Mouse (Mus musculus): ENCODE data around the gene Hs3st6.
"Not testable (repeated sequence)": the region's sequence is repeated elsewhere in the genome, so short reads cannot be mapped to it uniquely, and the experiment has no call there.

Gene Hs3st6

DNA sequence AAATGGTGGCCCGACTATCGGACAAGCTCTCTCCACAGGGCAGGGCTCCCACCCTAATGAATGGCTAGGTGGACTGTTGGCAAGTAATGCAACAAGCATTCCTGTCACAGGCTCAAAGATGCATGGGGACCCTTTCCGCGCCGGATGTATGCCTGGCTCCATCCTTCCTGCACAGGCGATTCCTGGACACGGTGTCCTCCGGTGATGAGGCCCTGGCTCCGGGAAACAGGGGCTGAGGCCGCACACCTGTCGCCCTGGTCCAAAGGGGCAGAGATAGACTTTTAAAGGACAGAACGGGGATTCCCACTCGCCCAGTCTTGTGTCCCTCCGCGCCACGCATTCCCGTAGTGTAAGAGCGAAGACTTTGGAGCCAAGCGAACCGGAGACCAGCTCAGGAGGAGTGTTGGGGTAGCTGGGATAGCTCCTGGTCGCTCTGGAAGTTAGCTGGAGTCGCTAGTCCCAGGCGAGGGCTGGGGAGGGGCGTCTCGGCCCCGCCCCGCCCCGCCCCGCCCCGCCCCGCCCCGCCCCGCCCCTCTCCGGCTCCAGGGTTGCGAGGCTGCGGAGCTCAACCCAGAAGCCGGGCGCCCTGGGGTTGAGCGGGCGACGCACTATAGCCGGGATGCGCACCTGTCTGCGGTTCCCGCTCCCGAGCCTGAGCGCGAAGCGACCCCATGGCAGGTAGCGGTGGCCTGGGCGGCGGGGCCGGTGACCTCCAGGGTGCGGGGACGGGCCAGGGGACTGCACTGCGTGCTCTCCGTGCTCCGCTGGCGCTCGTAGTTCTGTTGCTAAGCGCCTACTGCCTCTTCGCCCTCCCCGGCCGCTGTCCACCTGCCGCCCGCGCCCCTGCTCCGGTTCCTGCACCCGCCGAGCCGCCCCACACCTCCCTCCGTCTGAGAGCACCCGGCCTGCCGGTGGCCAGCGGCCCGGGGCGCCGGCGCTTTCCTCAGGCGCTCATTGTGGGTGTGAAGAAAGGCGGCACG lies at the start of gene Hs3st6:
Hs3st6 (plus strand) TSS at position 574 of the 980 bp plus-strand sequence.
- DNase-seq (ENCODE audit: low spot score in 2 of 2): no peak

DNA sequence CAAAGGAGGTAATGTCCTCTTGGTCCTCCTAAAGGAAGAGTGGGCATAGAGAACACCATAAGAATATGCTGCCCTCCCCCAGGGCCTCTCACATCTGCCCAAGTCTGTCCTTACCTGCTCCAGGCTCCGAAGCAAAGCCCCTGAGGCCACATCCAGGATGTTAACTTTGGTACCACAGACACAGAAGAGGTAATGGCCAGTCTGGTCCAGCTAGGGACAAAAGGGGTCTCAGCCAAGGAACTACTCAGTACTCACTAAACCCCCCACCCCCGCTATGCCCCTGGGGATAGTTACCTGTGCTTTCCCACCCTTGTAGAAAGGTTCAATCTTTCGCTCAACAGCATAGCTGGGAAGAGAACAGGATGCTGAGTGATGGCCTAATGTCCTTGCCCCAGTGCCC lies 47.0 kb upstream of the Hs3st6 start:
- no peak for DNase-seq (ENCODE audit: low spot score in 2 of 2)

DNA sequence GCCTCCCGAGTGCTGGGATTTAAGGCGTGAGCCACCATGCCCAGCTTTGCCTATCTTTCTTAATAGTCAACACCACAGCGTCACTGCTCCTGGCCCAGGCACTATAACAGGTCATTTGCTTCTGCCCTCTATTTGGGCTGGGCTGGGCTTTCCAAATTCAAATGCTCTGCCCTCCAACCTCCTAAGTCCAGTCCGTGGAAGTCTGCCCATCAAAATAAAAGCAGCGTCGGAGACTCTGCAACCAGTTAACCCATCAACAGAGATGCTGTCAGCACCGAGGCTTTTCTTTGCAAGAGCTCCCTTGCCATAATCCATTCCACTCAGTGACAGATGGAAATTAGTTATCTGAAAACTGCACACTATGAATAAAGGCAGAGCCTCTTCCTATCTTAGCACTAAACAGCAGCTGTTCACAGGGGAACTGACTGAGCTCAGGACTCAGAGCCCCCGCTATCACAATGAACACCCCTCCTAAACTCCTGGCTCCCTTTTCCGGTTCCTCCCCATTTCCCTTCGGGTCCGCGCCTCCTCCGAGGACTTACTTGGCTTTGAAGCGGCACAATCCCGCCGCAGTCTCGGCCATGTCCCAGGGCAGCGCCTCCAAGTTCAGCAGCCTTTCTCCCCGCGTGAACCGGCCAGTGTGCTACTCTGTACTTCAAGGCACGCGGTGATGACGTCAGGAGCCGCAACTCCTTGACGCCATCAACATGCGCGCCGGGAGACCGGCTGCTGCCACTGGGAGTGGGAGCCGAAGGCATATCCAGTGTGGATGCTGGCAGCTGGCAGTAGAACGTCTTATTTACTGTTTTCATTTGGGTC lies 45.6 kb upstream of the Hs3st6 start, which contains the start of gene Tbl3:
Tbl3 (minus strand) TSS at position 679 of the 819 bp plus-strand sequence.
- DNase-seq (ENCODE audit: low spot score in 2 of 2): peak; percentile 85 to 89

DNA sequence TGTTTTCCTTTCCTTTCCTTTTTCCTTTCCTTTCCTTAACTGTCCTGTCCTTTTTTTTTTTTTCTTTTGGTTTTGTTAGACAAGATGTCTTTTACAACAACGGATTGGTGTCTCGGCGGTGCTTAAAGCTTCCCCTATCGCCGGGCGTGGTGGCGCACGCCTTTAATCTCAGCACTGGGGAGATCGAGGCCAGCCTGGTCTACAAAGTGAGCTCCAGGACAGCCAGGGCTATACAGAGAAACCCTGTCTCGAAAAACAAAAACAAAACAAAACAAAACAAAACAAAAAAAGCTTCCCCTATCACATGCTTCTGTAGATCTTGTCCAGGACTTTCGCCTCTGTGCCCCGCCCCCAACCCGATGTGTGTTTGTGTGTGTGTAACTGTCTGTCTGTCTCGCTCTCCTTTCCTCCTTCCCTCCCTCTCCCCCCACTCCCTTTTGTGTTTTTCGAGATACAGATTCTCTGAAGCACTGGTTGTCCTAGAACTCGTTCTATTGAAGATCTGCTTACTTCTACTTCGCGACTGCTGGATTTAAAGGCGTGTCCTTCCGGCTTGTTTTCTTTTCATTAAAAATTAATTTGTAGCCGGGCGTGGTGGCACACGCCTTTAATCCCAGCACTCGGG lies 44.9 kb upstream of the Hs3st6 start:
- DNase-seq (ENCODE audit: low spot score in 2 of 2): no peak

DNA sequence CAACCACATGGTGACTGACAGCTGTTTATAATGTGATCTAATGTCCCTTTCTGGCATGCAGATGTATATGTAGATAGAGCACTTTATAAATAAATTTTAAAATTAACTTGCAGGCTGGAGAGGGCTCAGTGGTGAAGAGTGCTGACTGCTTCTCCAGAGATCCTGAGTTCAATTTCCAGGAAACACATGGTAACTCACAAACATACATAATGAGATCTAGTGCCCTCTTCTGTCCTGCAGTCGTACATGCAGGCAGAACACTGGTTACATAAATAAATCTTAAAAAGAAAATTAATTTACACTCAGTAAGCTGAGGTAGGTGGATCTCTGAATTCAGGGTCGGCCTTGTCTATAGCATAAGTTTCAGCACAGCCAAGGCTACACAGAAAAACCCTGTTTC lies 44.1 kb upstream of the Hs3st6 start:
- DNase-seq (ENCODE audit: low spot score in 2 of 2): no peak

DNA sequence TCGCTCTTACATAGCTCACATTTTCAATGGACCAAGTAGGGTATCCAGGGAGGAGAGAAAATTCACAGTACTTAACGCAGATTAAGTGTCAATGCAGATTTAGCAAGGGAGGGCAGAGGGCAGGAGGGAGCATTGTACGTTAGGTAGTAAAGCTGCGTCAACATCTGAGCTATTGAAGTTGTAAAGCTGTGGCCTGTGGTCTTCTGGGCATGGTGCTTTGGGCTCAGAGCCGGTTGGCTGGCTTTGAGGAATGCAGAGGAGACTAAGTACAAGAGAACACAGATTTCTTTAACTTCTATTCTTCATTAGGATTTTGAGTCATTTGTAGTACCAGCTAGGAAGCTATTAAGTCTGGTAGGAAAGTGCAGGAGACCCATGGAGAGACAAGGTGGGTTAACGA lies 37.2 kb upstream of the Hs3st6 start:
- DNase-seq (ENCODE audit: low spot score in 2 of 2): no peak

DNA sequence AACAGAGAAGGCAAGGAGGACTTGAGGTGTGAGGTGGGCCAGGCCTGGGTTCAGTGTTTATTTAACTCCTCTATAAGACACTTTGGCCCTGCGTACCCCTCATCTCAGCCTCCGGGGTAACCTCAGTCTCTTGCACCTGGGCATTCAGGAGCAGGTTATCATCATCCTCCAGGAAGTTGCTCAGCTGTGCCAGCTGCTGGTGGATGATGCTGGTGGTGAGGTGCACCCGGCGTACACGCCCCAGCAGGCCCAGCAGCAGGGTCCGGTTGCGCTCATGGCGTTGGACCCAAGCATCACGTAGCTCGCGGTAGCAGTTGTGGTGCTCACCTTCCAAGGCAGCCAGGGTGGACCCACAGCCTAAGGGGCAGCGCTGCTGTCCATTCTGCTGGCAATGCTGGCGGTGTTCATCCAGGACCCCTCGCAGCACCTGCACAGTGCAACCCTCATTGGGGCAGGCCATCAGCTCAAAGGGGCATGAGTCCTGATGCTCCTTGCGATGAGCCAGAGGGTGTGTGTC lies 36.6 kb upstream of the Hs3st6 start:
- no peak for DNase-seq (ENCODE audit: low spot score in 2 of 2)

DNA sequence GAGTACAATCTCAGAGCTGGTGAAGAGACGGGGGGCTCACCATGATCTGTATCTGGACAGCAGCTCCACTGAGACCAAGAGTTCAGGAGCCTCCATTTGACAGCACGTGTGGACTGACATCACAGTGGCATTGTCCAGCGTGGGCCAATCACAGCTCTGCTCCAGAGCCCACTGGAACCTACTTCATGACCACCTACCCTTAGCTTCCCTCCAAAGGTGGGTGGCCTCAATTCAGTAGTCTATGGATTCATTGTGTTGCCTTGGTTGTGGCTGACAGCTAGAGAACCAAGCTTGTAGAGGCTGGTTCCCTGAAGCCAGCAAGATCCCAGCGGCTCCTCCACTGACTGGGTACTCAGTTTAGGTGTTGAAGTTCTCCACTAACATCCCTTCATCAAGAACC lies 34.8 kb upstream of the Hs3st6 start, which contains the start of the genes Rnf151 and Rps2:
Rnf151 (minus strand) TSS at position 121 of the 400 bp plus-strand sequence.
Rps2 (plus strand) TSS at position 174 of the 400 bp plus-strand sequence.
- no peak for DNase-seq (ENCODE audit: low spot score in 2 of 2)

DNA sequence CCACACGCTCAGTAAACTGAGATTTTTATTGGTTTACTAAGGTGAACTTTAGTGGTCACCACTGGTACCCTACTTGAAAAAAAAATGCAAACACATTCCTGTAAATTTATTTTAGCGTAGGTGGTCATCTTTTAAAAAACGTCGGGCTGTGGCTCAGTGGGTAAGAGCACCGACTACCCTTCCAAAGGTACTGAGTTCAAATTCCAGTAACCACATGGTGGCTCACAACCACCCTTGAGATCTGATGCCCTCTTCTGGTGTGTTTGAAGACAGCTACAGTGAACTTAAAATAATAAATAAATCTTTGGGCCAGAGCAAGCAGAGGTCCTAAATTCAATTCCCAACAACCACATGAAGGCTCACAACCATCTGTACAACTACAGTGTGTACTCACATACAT lies 33.9 kb upstream of the Hs3st6 start:
- DNase-seq (ENCODE audit: low spot score in 2 of 2): not testable (repeated sequence)

DNA sequence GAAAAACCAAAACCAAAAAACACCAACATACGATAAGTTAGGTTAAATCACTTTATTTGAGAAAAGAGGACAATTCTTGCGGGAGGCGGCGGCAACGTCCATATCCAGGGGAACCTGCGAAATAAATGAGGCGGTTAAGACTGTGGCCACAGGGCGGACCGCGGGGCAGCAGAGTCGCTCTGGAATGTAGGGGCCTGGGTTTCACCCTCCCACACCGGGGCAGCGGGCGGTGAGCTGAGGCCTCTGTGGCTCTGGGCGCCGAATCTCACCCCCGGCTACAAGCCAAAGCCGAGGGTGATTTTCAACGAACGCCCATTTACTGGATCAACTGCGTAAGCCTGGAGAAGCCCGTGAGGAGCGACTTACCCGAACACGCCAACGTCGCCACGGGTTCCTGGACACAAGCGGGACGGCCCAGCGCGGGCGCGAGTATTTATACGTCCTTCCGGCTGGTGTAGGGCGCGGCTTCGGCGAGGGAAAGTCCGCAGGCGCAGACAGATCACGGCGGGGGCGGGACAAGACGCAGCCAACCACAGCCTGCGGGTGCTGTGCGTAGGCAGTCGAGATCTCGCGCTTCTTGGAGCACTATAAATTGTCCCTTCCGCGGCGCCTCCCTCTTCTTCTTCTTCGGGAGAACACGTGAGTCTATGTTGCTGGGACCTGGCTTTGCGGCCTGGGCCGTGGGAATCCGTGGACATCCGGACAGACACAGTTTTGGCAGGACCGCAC lies 33.1 kb upstream of the Hs3st6 start:
- peak; percentile 96 to 98 for DNase-seq (ENCODE audit: low spot score in 2 of 2)

DNA sequence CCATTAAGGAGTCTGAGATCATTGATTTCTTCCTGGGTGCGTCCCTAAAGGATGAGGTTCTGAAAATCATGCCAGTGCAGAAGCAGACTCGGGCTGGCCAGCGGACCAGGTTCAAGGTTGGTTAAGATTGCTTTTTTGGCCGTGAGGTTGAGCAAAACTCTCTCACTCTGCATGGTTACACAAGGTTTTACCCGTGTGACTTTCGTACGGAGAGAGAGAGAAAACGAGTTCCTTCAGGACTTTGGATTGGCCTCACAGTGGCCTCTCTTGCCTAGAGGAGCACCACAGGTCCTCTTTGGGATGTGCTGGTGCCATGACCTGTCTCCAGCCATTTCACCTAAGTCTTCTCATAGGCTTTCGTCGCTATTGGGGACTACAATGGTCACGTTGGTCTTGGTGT lies 32.2 kb upstream of the Hs3st6 start:
- not testable (repeated sequence) for DNase-seq (ENCODE audit: low spot score in 2 of 2)

DNA sequence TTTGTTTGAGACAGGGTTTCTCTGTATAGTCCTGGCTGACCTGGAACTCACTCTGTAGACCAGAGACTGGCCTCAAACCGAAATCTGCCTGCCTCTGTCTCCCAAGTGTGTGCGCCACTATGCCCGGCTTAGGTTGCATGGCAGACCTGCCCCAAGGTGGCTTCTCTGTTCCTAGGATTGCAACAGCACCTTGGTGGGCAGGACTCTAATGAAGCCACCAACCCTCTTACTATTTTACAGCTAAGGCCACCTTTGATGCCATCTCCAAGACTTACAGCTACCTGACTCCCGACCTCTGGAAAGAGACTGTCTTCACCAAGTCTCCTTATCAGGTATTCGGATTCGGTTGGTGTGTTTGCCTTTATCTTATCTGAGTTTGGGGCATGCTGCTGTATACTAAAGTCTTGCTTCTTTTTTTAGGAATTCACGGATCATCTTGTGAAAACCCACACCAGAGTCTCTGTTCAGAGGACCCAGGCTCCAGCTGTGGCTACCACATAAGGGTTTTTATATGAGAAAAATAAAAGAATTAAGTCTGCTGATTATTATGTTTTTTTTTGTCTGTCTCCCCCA lies 31.3 kb upstream of the Hs3st6 start:
- not testable (repeated sequence) for DNase-seq (ENCODE audit: low spot score in 2 of 2)

DNA sequence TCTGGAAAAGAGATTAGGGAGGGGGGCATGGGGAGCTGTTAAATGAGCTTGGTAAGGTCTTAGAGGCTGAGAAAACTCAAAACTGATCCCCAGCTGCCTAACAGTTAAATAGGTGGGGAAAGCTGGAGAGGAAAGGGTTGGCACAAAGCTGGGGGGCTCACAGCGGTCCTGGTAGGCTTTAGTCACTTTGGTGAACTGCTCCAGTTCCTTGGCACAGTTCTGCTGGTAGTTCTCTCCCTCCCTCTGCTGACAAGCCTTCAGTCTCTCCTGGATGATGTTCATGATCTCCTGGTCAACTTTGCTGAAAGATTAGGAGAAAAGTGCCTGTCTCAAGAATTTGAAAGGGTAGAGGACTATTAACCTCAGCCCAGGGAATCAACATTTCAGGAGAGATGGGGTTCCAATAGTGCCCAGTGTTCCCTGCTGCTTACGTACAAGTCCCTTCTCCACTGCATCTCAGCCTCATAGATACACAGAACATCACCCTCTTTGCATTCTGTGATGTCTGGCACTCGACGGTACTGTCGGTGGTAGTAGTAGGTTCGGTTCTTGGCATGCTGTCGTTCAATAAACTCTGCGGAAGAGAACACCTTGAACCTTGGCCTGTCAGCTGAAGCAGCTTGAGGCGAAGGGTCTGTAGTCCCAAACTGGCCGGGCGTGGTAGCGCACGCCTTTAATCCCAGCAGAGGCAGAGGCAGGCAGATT lies 30.4 kb upstream of the Hs3st6 start:
- no peak for DNase-seq (ENCODE audit: low spot score in 2 of 2)

DNA sequence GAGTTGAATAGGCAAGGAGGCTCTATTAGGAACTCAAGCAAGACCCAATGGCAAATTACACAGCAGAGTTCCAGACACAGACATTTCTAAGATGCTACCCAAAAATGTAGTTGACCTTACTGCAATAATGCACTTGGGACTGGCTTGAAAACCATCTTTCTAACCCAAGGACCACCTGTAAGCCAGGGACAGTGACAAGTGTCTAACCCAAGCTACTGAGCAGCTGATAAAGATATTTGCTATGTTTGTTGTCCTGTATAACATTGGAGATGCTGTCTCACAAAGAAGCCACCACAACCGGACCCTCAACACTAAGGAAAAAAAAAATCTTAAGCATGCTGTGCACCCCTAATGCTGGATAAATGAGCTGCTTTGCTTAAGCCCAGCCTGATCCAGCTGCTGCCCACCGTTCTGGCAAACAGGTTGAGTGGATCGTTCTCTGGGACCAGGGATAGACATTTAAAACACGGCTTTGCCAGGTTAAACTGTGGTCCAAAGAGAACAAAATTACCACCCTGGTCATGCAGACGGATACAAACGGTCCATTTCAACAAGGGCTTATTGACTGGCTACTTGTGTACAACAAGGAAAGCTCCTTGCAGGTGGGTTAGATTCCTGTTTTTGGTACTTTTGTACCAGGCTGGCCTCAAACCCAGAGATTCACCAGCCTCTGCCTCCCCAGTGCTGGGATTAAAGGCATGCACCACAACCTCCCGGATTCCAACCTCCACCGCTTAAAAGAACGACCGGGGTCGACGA lies 29.5 kb upstream of the Hs3st6 start:
- DNase-seq (ENCODE audit: low spot score in 2 of 2): no peak

DNA sequence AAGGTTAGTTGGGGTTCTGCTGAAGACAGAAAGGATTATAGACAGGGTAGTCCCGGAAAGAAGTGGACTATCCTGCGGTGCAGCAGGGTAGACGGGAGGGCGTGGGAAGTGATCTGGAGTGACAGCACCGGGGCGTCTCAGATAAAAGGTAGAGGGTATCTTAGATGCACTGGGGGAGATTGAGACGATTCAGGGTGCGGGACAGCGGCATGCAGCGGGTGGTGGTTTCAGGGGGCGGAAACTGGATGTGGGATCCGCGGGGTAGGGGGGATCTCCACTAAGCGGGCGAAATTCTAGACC lies 29.0 kb upstream of the Hs3st6 start:
- DNase-seq (ENCODE audit: low spot score in 2 of 2): no peak

DNA sequence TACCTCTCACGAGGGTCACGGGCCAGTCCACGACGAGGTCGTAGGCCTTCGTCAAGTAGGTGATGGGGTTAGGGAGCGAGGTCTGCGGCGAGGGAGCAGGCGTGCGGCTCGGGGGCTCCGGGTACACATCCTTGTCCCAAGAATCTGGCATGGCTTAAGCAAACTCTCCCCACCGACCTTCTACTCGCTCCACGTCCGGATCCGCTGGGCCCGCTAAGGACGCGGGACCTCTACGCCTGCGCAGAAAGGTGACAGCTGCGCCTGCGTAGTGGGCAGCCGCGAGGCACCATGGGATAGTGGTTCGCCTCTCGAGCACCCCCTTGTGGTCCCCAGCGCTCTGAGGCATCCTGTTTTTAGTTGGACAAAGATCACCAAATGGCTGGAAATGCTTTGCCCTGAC lies 28.6 kb upstream of the Hs3st6 start, which contains the start of gene Ndufb10:
Ndufb10 (minus strand) TSS at position 295 of the 400 bp plus-strand sequence.
- DNase-seq (ENCODE audit: low spot score in 2 of 2): peak; percentile 94 to 96

DNA sequence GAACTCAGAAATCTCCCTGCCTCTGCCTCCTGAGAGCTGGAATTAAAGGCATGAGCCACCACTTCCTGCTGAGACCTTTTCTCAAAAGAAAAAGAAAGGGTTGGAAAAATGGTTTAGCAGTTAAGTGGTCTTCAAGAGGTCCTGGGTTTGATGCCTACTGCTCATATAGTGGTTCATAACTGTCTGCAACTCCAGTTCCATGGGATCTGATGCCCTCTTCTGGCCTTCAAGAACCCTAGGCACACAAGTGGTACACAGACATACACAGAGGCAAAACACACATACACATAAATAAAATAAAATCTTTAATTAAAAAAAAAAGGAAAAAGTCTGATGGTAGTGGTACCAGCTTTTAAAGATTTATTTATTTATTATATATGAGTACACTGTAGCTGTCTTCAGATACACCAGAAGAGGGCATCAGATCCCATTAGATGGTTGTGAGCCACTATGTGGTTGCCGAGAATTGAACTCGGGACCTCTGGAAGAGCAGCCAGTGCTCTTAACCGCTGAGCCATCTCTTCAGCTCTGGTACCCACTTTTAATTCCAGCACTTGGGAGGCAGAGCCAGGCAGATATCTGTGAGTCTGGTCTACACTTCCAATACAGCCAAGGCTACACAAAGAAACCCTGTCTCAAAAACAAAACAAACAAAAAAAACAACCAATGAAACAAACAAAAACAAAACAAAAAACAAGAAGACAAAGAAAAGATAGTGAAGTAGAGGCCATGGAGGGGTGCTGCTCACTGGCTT lies 27.0 kb upstream of the Hs3st6 start:
- DNase-seq (ENCODE audit: low spot score in 2 of 2): no peak

DNA sequence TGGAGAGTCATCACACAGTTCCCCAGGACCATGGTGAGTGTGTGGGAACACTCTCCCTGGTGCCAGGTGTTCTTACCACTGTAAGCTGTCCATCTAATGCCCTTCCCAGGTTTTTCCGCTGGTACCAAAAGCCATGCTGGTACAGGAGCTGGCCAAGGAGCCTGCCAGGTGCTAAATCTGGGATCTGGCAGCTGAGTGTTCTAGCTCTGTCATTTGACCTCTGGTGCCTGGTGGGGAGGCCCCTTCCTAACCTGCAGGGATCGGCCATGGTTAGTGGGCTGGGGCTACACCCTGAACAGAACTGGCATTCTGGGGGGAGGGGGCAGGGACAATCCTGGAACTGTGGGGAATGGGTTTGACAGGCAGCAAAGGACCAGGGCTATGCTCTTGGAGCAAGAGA lies 25.2 kb upstream of the Hs3st6 start, which contains the start of gene Rpl3l:
Rpl3l (plus strand) TSS at position 203 of the 400 bp plus-strand sequence.
- DNase-seq (ENCODE audit: low spot score in 2 of 2): no peak
